Comparison of ENCODE assay signal across 38 mouse cellular contexts in genomic region chr4:120063353-120064124, GRCm38 (mm10). TPM values are rescaled to one million over a fixed set of nuclear protein-coding genes. Genes with fewer than 3 reads are reported as not detected.
DNase-seq lines count a peak whose midpoint lies in the region.
"Had no signal": no experiment of that assay in that cellular context is flagged by ENCODE, and none has a peak within 500 bp of the region (broad histone marks: within the 10 kb centered on the region; RNA-seq: fewer than 3 reads in every experiment).

No protein-coding gene starts in this region.

- peak; percentile 38 to 43 for DNase-seq in left cerebral cortex, adult 18-20 months (ENCODE audit: low spot score in 2 of 2)
- no peak for DNase-seq in left cerebral cortex, adult 11 months (ENCODE audit: low spot score)
- peak; percentile 47 for DNase-seq in right cerebral cortex, adult 18-20 months
- no peak for DNase-seq in right cerebral cortex, postnatal 14 days
- DNase-seq in gonadal fat pad, adult 2 months (ENCODE audit: low read depth) = peak; percentile 55
- no peak for DNase-seq in cerebellum, postnatal 10 days
- no peak for DNase-seq in heart, adult 8-10 months (ENCODE audit: low spot score)
- DNase-seq: adrenal gland, adult 8-10 months; B cell, adult 2 months; cerebellum, adult 11 months; cerebellum, adult 9-10 months; embryo, embryonic 11 days; gastrocnemius, postnatal 10 days; heart, postnatal 36 days; kidney, adult 9 months; kidney, postnatal 10 days; layer of hippocampus, adult 9-11 months; lung, postnatal 4 days; midbrain, embryonic 14.5 days had no signal

RNA-seq across cellular contexts. Expression of gene AL607142.1, which starts 1.3 kb away (rescaled TPM):
- total RNA-seq in left cerebral cortex, adult 18-20 months (2021) = not detected
- polyA plus RNA-seq in gonadal fat pad, adult 2 months (2012; rRNA removed) = not detected in 2 replicates
- total RNA-seq in heart, adult 8-10 months (2022) = not detected
- total RNA-seq: adrenal gland, adult 8-10 months; CH12.LX; ES-E14; gastrocnemius, postnatal 10 days; granulocyte monocyte progenitor cell, adult 5-6 weeks; heart, postnatal 36 days; hindbrain, postnatal 0 days; monocyte, adult 5-6 weeks had no signal
- polyA plus RNA-seq: embryonic facial prominence, embryonic 12.5 days; forebrain, embryonic 11.5 days; forebrain, embryonic 16.5 days; heart, embryonic 10.5 days; heart, embryonic 15.5 days; hindbrain, embryonic 12.5 days; hindbrain, postnatal 0 days; intestine, embryonic 16.5 days; large intestine, adult 2 months; limb, embryonic 12.5 days; liver, embryonic 11.5 days; liver, embryonic 16.5 days; lung, embryonic 16.5 days; midbrain, embryonic 14.5 days; neural tube, embryonic 15.5 days; testis, adult 2 months had no signal

Comparison
In these comparisons a context has a peak if more than half of its experiments do, and no peak if none do; other contexts are left out.
1. DNase-seq: peak in left cerebral cortex, adult 18-20 months (2 of 2), right cerebral cortex, adult 18-20 months (single experiment) and gonadal fat pad, adult 2 months (single experiment); none in left cerebral cortex, adult 11 months (single experiment), right cerebral cortex, postnatal 14 days (single experiment), cerebellum, postnatal 10 days (0 of 2) and heart, adult 8-10 months (single experiment).